Mouse (Mus musculus) limb, embryonic 11.5 days (tissue): ENCODE data around the gene Xrcc1. TPM values are rescaled to one million over a fixed set of nuclear protein-coding genes. Genes with fewer than 3 reads are reported as not detected.

ENCODE experiments used
- ATAC-seq: fragments of 200-750 bp; cut with Nextera tagmentation; 2 replicates; pipeline ENCODE4 v1.8.0; 2017; ENCODE audit warnings: low read depth; ENCODE audit not compliant: insufficient number of reproducible peaks, low FRiP score, low TSS enrichment
- DNase-seq: peaks from one replicate; pipeline ENCODE4 v3.0.0-alpha.2; 2015; ENCODE audit warnings: low spot score
- H3K27ac ChIP-seq: fragments of 300-500 bp; sonication (generic); replicated peaks from 2 replicates; pipeline ENCODE4 v1.5.1; 2014; ENCODE audit warnings: low read depth, mild to moderate bottlenecking, low read length
- H3K27me3 ChIP-seq: fragments of 300-500 bp; sonication (generic); 2 replicates; pipeline ENCODE4 v1.6.1; 2014; ENCODE audit warnings: mild to moderate bottlenecking, low read length, mixed read lengths; ENCODE audit not compliant: control insufficient read depth, insufficient read depth
- H3K36me3 ChIP-seq: fragments of 300-500 bp; sonication (generic); 2 replicates; pipeline ENCODE4 v1.6.1; 2014; ENCODE audit warnings: mild to moderate bottlenecking, low read length, moderate library complexity, mixed read lengths; ENCODE audit not compliant: control insufficient read depth, insufficient read depth
- H3K4me1 ChIP-seq: fragments of 300-500 bp; sonication (generic); 2 replicates; pipeline ENCODE4 v1.6.1; 2014; ENCODE audit warnings: low read length, mixed read lengths; ENCODE audit not compliant: control insufficient read depth, insufficient read depth
- H3K4me2 ChIP-seq: fragments of 300-500 bp; sonication (generic); 2 replicates; pipeline ENCODE4 v1.6.1; 2014; ENCODE audit warnings: low read depth, mild to moderate bottlenecking, moderate library complexity; ENCODE audit not compliant: severe bottlenecking
- H3K4me3 ChIP-seq: fragments of 300-500 bp; sonication (generic); 2 replicates; pipeline ENCODE4 v1.5.1; 2014; ENCODE audit warnings: low read depth, low read length
- H3K9ac ChIP-seq: fragments of 300-500 bp; sonication (generic); 2 replicates; pipeline ENCODE4 v1.6.1; 2014; ENCODE audit warnings: mild to moderate bottlenecking, low read length
- H3K9me3 ChIP-seq: fragments of 300-500 bp; sonication (generic); 2 replicates; pipeline ENCODE4 v1.6.1; 2016; ENCODE audit warnings: low read length; ENCODE audit not compliant: control insufficient read depth
- WGBS: fragments of 180-500 bp; shearing (Covaris S2); extraction: QIAGEN DNeasy Blood & Tissue Kit; methylation state at CpG from one replicate; pipeline ENCODE4 v1.1.7; 2014; 5-methylcytosine and 5-hydroxymethylcytosine counted together
- polyA plus RNA-seq: library from polyadenylated mRNA; unstranded; fragments of >200 nt; fragmentation: Nextera tagmentation; extraction: Ambion mirVana; gene quantifications from 2 replicates; pipeline ENCODE4 v1.2.1, GENCODE M21; 2014

Xrcc1 gene
- polyA plus RNA-seq, 1 experiment from 2014 or later, result 141 TPM

DNA sequence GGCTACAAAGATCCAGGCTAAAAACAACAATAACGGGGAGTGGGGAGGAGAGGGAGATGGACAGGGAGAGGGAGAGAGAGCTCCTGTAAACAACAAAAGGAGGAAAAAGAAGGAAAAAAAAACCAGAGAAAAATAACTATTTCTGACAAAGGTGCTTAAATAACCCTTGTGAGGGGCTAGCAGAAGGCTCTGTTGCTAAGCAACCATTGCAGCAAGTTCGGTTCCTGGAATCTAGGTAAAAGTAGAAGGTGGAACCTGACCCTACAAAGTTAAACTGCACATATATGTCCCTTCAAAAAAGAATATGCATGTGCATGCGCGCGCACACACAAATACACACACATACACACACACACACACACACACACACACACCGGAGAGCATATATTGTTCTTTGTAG, 46.7 kb downstream of the Xrcc1 start:
- Histone ChIP-seq H3K4me3 (no peak overlapping the region), H3K4me1 (peaks cover 7% of the 10 kb centered on the region; the same call in 1 of the 2 replicates), H3K4me2 (no peak overlapping the region), H3K27ac (no peak overlapping the region), H3K9ac (no peak overlapping the region), H3K36me3 (no peaks in the 10 kb centered on the region), H3K9me3 (no peaks in the 10 kb centered on the region; the same call in 1 of the 2 replicates), H3K27me3 (no peaks in the 10 kb centered on the region; the same call in 1 of the 2 replicates)
- DNase-seq (no peak), ATAC-seq (no peak)
- 82% methylated on average over 6 of the region's 6 CpGs for WGBS

DNA sequence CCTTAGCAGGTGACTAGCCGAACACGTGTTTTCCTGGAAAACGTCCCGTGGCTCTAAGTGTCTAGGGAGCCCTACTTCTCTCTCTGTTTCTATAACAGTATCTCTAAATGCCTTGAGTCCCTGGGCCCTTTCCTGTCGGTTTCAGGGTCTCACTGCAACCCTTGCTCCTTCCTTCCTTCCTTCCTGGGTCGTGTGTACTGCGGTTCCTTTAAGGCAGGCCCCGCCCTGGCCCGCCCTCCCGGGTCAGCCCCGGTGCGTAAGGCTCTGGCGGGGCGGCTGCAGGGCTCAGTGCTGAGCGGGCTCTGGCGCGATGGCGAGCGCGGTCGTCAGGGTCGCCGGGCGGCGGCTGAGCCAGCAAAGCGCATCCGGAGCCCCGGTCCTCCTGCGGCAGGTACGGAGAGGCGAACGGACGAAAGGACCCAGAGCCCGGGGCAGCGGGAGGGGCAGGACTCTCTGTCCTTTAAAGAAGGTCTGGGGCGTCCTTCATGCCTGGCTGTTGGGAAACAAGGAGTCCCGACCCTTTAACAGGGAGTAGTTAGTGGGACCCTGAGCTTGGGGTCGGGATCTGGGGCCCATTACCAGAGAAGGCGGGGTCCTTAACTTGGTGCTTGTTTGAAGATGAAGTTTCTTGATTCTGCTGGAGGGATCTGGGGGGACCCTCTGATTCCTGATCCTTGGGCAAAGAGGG, 47.7 kb downstream of the Xrcc1 start:
- 2% methylated on average over 38 of the region's 39 CpGs for WGBS
- peaks cover 7% of the 10 kb centered on the region; the same call in 1 of the 2 replicates for H3K4me1 ChIP-seq
- peak; percentile 79 for DNase-seq
- H3K27ac ChIP-seq, result no peak overlapping the region
- H3K4me3 ChIP-seq, result peak overlapping the region; percentile 56
- peak; percentile 78 for ATAC-seq
- H3K36me3 ChIP-seq, result no peaks in the 10 kb centered on the region
- peak overlapping the region; percentile 65 for H3K9ac ChIP-seq
- H3K27me3 ChIP-seq, result no peaks in the 10 kb centered on the region; the same call in 1 of the 2 replicates
- peak overlapping the region; percentile 76 for H3K4me2 ChIP-seq
- H3K9me3 ChIP-seq, result no peaks in the 10 kb centered on the region; the same call in 1 of the 2 replicates

GRCm38 (mm10) chr7:24594309-24594803, 48.3 kb downstream of the Xrcc1 start:
- H3K9me3 ChIP-seq, result no peaks in the 10 kb centered on the region; the same call in 1 of the 2 replicates
- WGBS, result 0% methylated on average over 13 of the region's 13 CpGs
- no peak overlapping the region for H3K27ac ChIP-seq
- peak overlapping the region; percentile 65 for H3K9ac ChIP-seq
- peak overlapping the region; percentile 56 for H3K4me3 ChIP-seq
- no peaks in the 10 kb centered on the region; the same call in 1 of the 2 replicates for H3K27me3 ChIP-seq
- ATAC-seq (0 out of 2 replicates have a peak, but pooled peaks have one; percentile 25), DNase-seq (no peak)
- no peaks in the 10 kb centered on the region for H3K36me3 ChIP-seq
- H3K4me1 ChIP-seq, result peaks cover 7% of the 10 kb centered on the region; the same call in 1 of the 2 replicates
- H3K4me2 ChIP-seq, result peak overlapping the region; percentile 76

DNA sequence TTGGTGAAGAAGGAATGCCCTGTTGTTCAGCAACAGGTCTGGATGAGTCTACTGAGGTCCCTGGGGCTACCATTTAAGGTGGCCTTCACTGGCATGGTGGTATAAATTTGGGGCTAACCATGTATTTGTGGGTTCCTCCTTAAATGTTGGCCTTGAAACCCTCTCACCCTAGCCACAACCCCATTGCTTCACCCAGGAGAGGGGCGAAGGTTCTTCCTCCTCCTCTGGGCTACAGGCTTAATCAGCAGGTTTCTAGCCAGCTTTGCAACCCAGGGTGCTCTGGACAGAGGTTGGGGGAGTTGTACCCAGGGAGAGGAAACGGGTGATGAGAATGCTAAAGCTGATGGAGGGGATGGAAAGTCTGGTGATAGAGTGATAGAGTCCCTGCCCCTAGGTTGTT, 49.4 kb downstream of the Xrcc1 start:
- WGBS, result 62% methylated on average over 2 of the region's 2 CpGs
- H3K36me3 ChIP-seq, result no peaks in the 10 kb centered on the region
- no peak overlapping the region for H3K9ac ChIP-seq
- no peak overlapping the region for H3K4me3 ChIP-seq
- no peaks in the 10 kb centered on the region; the same call in 1 of the 2 replicates for H3K9me3 ChIP-seq
- H3K4me2 ChIP-seq, result no peak overlapping the region
- no peak overlapping the region for H3K27ac ChIP-seq
- ATAC-seq, result no peak
- peaks cover 7% of the 10 kb centered on the region; the same call in 1 of the 2 replicates for H3K4me1 ChIP-seq
- no peak for DNase-seq
- H3K27me3 ChIP-seq, result no peaks in the 10 kb centered on the region; the same call in 1 of the 2 replicates

GRCm38 (mm10) chr7:24598121-24598520, 52.0 kb downstream of the Xrcc1 start:
- H3K4me1 ChIP-seq, result peaks cover 7% of the 10 kb centered on the region; the same call in 1 of the 2 replicates
- H3K27me3 ChIP-seq, result no peaks in the 10 kb centered on the region; the same call in 1 of the 2 replicates
- no peak overlapping the region for H3K4me3 ChIP-seq
- H3K4me2 ChIP-seq, result no peak overlapping the region
- no peak overlapping the region for H3K27ac ChIP-seq
- H3K9ac ChIP-seq, result no peak overlapping the region
- no peak for DNase-seq
- no peaks in the 10 kb centered on the region; the same call in 1 of the 2 replicates for H3K9me3 ChIP-seq
- 80% methylated on average over 4 of the region's 4 CpGs for WGBS
- no peaks in the 10 kb centered on the region for H3K36me3 ChIP-seq
- ATAC-seq, result no peak

GRCm38 (mm10) chr7:24599211-24600067, 53.4 kb downstream of the Xrcc1 start:
- Histone ChIP-seq H3K4me1 (peaks cover 5% of the 10 kb centered on the region; the same call in 1 of the 2 replicates), H3K27me3 (no peaks in the 10 kb centered on the region; the same call in 1 of the 2 replicates), H3K27ac (no peak overlapping the region), H3K4me3 (no peak overlapping the region), H3K9me3 (no peaks in the 10 kb centered on the region), H3K36me3 (no peaks in the 10 kb centered on the region), H3K4me2 (no peak overlapping the region), H3K9ac (no peak overlapping the region)
- WGBS, result 70% methylated on average over 15 of the region's 15 CpGs
- DNase-seq, result no peak
- no peak for ATAC-seq

DNA sequence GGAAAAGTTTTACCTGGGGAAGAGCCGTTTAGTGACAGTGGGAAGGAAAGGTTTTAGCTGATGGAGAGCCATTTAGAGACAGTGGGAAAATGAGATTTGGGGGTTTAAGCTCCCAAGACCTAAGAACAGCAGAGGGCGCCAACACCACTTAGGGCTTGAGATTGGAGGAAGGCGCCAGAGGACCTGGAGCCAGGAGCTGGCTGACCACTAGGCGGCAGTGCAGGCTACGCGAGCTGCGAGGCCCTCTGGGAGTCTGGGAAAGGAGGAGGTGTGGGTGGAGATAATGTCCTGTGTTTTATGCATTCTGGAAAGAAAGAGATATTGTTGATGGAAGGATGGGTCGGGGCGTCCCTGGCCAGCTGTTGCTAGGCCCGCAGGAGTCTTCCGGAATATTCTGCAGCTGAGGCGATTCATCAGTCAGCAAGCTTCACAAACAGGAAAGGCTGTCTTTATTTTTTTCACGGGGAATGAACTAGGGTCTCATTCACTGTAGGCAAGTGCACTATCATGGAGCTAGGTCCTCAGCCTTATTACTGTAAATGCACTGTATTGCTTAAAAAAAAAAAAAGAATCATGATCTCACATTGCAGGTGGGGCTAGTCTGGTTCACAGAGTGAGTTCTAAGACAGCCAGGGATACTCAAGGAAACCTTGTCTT, 55.0 kb downstream of the Xrcc1 start:
- Histone ChIP-seq H3K4me3 (no peak overlapping the region), H3K27me3 (no peaks in the 10 kb centered on the region), H3K4me2 (no peak overlapping the region), H3K4me1 (no peaks in the 10 kb centered on the region), H3K27ac (no peak overlapping the region), H3K9ac (no peak overlapping the region), H3K36me3 (no peaks in the 10 kb centered on the region), H3K9me3 (no peaks in the 10 kb centered on the region)
- peak; percentile 98 for DNase-seq
- ATAC-seq, result peak; percentile 76; the same call in 1 of the 2 replicates
- WGBS, result 9% methylated on average over 13 of the region's 13 CpGs

GRCm38 (mm10) chr7:24605561-24605960, 59.5 kb downstream of the Xrcc1 start:
- WGBS, result 88% methylated on average over 7 of the region's 7 CpGs
- ATAC-seq, result no peak
- no peak overlapping the region for H3K4me3 ChIP-seq

More at GRCm38 (mm10) chr7:24605561-24605960, 59.5 kb downstream of the Xrcc1 start:
- Histone ChIP-seq H3K27me3 (peaks cover 14% of the 10 kb centered on the region), H3K36me3 (no peaks in the 10 kb centered on the region), H3K4me2 (no peak overlapping the region), H3K27ac (no peak overlapping the region), H3K9ac (no peak overlapping the region), H3K9me3 (no peaks in the 10 kb centered on the region; the same call in 1 of the 2 replicates), H3K4me1 (peaks cover 5% of the 10 kb centered on the region; the same call in 1 of the 2 replicates)
- no peak for DNase-seq
